Mouse (Mus musculus) kidney, postnatal 0 days (tissue): Measurements from ENCODE around the gene Sgip1. TPM values are rescaled to one million over a fixed set of nuclear protein-coding genes. Genes with fewer than 3 reads are reported as not detected.
A peak's percentile ranks its signal among the peaks of the same experiment; 100 is the strongest.

ENCODE experiments used
- ATAC-seq: fragments of 200-750 bp; cut with Nextera tagmentation; replicated peaks from 2 replicates; pipeline ENCODE4 v1.8.0; 2017; ENCODE audit warnings: low read depth, moderate number of reproducible peaks, moderate TSS enrichment, moderate library complexity; ENCODE audit not compliant: low FRiP score
- DNase-seq: peaks from one replicate; pipeline ENCODE4 v3.0.0-alpha.2; 2016; ENCODE audit warnings: low spot score
- H3K27ac ChIP-seq: fragments of 300-500 bp; sonication (generic); 2 replicates; pipeline ENCODE4 v1.5.1; 2014; ENCODE audit warnings: mild to moderate bottlenecking
- H3K27me3 ChIP-seq: fragments of 300-500 bp; sonication (generic); 2 replicates; pipeline ENCODE4 v1.6.1; 2014; ENCODE audit warnings: low read length, mixed read lengths; ENCODE audit not compliant: insufficient read depth
- H3K36me3 ChIP-seq: fragments of 300-500 bp; sonication (generic); 2 replicates; pipeline ENCODE4 v1.6.1; 2014; ENCODE audit warnings: low read length, mixed read lengths; ENCODE audit not compliant: insufficient read depth
- H3K4me1 ChIP-seq: fragments of 300-500 bp; sonication (generic); replicated peaks from 2 replicates; pipeline ENCODE4 v1.6.1; 2014; ENCODE audit warnings: antibody characterized with exemption, low read length, mixed read lengths; ENCODE audit not compliant: insufficient read depth
- H3K4me2 ChIP-seq: fragments of 300-500 bp; sonication (generic); 2 replicates; pipeline ENCODE4 v1.6.1; 2014; ENCODE audit warnings: mild to moderate bottlenecking, low read length, moderate library complexity, mixed read lengths
- H3K4me3 ChIP-seq: fragments of 300-500 bp; sonication (generic); replicated peaks from 2 replicates; pipeline ENCODE4 v1.5.1; 2014; ENCODE audit warnings: low read depth, low read length
- H3K9ac ChIP-seq: fragments of 300-500 bp; sonication (generic); 2 replicates; pipeline ENCODE4 v1.6.1; 2014; ENCODE audit warnings: low read depth, low read length
- H3K9me3 ChIP-seq: fragments of 300-500 bp; sonication (generic); replicated peaks from 2 replicates; pipeline ENCODE4 v1.6.1; 2016; ENCODE audit warnings: low read length, inconsistent platforms, mixed read lengths
- CTCF ChIP-seq: IDR thresholded peaks from 2 replicates; pipeline ENCODE4 v1.5.1; 2016; ENCODE audit warnings: antibody characterized with exemption, low read depth, mild to moderate bottlenecking, moderate library complexity
- WGBS: fragments of 180-500 bp; shearing (Covaris S2); extraction: QIAGEN DNeasy Blood & Tissue Kit; methylation state at CpG from one replicate; pipeline ENCODE4 v1.1.7; 2014; 5-methylcytosine and 5-hydroxymethylcytosine counted together
- polyA plus RNA-seq: library from polyadenylated mRNA; unstranded; fragments of >200 nt; fragmentation: Nextera tagmentation; extraction: Ambion mirVana; gene quantifications from 2 replicates; pipeline ENCODE4 v1.2.1, GENCODE M21; 2015

Sgip1 gene
- polyA plus RNA-seq, 1 experiment from 2014 or later = 7.6 TPM

DNA sequence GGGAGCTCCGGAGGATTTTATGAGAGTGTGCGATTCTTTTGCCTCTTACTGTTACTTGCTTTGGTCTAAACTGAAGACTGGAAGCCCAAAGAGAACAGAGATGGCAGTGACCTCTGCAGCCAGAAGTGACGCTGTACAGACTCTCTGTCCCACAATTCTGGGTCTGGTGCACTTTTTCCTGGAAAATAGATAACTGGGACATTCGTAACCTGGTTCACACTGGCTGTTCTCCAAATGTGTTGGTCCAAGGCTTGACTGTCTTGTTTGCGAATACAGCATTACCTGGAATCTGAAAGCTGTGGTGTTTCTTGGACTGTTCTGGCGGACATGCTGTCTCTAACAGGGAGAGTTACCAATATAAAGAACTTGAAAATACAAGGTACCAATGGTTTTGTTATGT lies 109.4 kb downstream of the Sgip1 start:
- Histone ChIP-seq H3K9ac (no peak overlapping the region), H3K4me2 (no peak overlapping the region), H3K4me1 (no peaks in the 10 kb centered on the region), H3K27me3 (no peaks in the 10 kb centered on the region), H3K36me3 (no peaks in the 10 kb centered on the region), H3K27ac (no peak overlapping the region), H3K4me3 (no peak overlapping the region), H3K9me3 (no peaks in the 10 kb centered on the region)
- ATAC-seq = no peak
- DNase-seq = no peak
- 92% methylated on average over 6 of the region's 6 CpGs for WGBS
- no peak for TF ChIP-seq CTCF

DNA sequence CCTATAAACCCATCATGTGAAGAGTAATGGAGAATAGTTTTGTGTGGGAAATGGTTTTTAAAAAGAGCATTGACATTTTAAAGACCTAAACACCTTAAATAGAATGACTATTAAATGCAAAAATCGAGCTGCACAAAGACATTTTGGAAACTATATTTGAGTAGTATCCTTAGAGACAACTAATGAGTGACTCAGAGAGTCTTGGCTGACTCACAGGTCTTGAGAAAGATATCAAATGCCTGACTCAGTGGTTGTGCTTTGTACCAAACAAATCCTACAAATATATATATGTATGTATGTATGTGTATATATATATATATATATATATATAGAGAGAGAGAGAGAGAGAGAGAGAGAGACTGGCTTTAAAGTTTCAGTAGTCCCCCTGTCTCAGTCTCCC lies 110.1 kb downstream of the Sgip1 start:
- 64% methylated on average over 1 of the region's 1 CpGs for WGBS

DNA sequence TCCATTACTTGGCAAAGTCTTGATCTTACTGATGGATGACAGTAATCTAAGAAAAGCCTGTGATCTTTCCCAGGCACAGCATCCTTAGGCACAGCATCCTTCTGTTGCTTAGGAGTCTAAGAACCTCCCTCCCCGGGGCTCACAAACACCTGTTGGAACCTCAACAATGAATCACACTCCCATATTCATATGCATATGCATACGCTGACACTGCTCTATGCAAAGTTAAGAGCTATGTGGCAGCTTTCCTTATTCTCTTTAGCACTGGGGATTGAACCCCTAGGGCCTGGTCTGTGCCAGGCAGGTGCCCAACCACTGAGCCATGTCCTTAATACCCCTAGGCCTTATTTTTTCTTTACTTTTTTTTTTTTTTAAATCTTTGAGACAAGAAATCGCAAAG lies 111.2 kb downstream of the Sgip1 start:
- H3K9ac ChIP-seq = no peak overlapping the region
- no peak for ATAC-seq
- no peaks in the 10 kb centered on the region for H3K36me3 ChIP-seq
- H3K27ac ChIP-seq = no peak overlapping the region
- DNase-seq = no peak
- no peaks in the 10 kb centered on the region for H3K4me1 ChIP-seq
- 87% methylated on average over 3 of the region's 3 CpGs for WGBS
- no peak overlapping the region for H3K4me2 ChIP-seq
- no peak for TF ChIP-seq CTCF
- no peaks in the 10 kb centered on the region for H3K9me3 ChIP-seq
- H3K4me3 ChIP-seq = no peak overlapping the region
- H3K27me3 ChIP-seq = no peaks in the 10 kb centered on the region

More for the DNA sequence above, 110.1 kb downstream of the Sgip1 start:
- H3K27me3 ChIP-seq = no peaks in the 10 kb centered on the region
- no peak for ATAC-seq
- H3K9me3 ChIP-seq = no peaks in the 10 kb centered on the region
- H3K4me2 ChIP-seq = no peak overlapping the region
- H3K9ac ChIP-seq = no peak overlapping the region
- no peak for DNase-seq
- TF ChIP-seq CTCF = no peak
- no peaks in the 10 kb centered on the region for H3K36me3 ChIP-seq
- no peaks in the 10 kb centered on the region for H3K4me1 ChIP-seq
- no peak overlapping the region for H3K27ac ChIP-seq
- no peak overlapping the region for H3K4me3 ChIP-seq

DNA sequence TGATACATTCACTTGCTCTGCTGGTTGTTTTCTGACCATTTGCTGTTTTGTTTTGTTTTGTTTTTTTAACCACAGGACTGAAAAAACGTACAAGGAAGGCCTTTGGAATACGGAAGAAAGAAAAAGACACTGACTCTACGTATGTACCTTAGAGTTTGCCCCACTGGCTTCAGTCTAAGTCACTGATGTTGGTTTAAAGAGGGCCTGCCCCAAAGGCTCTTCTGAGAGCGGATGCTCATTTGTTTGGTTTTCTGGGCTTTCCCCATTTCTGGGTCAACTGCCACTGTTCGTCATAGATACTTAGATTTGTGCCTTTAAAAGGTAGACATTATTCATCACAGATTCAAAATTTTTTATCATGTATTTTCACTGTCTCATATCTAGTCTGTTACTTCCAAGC lies 111.7 kb downstream of the Sgip1 start:
- Histone ChIP-seq H3K4me1 (no peaks in the 10 kb centered on the region), H3K27ac (no peak overlapping the region), H3K27me3 (no peaks in the 10 kb centered on the region), H3K36me3 (no peaks in the 10 kb centered on the region), H3K4me2 (no peak overlapping the region), H3K9ac (no peak overlapping the region), H3K4me3 (no peak overlapping the region), H3K9me3 (no peaks in the 10 kb centered on the region)
- ATAC-seq (no peak), DNase-seq (no peak)
- no peak for TF ChIP-seq CTCF
- WGBS = 69% methylated on average over 5 of the region's 5 CpGs

GRCm38 (mm10) chr4:102853330-102854022 lies 112.4 kb downstream of the Sgip1 start:
- Histone ChIP-seq H3K9me3 (no peaks in the 10 kb centered on the region), H3K27ac (no peak overlapping the region), H3K27me3 (no peaks in the 10 kb centered on the region), H3K36me3 (no peaks in the 10 kb centered on the region), H3K4me1 (no peaks in the 10 kb centered on the region), H3K9ac (no peak overlapping the region), H3K4me3 (no peak overlapping the region), H3K4me2 (no peak overlapping the region)
- ATAC-seq (no peak), DNase-seq (peak; percentile 54)
- no peak for TF ChIP-seq CTCF
- 37% methylated on average over 9 of the region's 9 CpGs for WGBS

DNA sequence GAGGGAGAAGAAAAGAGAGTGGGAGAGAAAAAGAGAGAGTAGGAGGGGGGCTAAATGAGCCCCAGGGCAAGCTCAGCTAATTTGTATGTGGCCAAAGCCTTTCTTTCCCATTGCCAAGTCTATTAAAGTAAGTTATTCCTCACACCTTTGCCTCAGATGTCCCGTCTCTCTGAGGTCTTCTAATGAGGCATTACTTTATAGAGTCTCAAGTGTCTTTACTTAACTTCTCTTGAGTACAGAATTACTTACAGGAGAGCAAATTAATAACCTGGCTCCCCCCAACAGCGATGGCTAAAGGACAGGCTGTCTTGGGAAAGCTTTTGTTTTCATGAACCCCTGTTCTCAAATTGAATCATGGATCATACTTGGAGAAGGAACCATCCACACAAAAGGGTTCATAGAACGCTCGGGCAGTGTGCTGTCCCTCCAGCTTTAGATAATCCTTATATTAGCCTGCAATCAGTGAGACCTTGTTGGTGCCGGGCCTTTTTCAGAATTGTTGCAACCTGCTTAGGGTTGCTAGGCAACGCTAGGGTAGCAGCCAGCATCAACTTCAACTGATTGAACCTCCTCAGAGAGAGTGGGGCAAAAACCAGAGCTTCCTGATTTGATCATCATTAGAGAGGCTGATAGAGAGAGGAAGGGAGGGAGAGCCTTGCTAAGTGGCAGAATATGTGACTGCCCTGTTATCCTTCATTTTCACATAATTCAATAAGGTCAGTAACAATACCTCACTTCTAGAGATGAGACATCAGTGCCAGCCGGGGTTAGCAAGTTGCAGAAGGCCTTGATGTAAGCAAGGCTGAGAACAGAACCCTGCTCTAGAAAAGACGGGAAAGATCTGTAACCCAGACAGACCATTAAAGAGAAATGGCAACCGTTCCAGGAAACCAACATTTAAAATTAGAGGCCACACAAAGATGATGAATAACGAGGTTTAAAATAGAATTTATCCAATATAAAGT lies 114.1 kb downstream of the Sgip1 start:
- 69% methylated on average over 10 of the region's 10 CpGs for WGBS
- TF ChIP-seq CTCF = no peak
- ATAC-seq = no peak

More for the DNA sequence above, 114.1 kb downstream of the Sgip1 start:
- no peaks in the 10 kb centered on the region for H3K4me1 ChIP-seq
- H3K27me3 ChIP-seq = no peaks in the 10 kb centered on the region
- no peak overlapping the region for H3K9ac ChIP-seq
- H3K4me3 ChIP-seq = no peak overlapping the region
- H3K36me3 ChIP-seq = no peaks in the 10 kb centered on the region
- no peaks in the 10 kb centered on the region for H3K9me3 ChIP-seq
- DNase-seq = no peak
- H3K27ac ChIP-seq = no peak overlapping the region
- no peak overlapping the region for H3K4me2 ChIP-seq
